ENCODE assay signal across 27 mouse cellular contexts in the genomic region with DNA sequence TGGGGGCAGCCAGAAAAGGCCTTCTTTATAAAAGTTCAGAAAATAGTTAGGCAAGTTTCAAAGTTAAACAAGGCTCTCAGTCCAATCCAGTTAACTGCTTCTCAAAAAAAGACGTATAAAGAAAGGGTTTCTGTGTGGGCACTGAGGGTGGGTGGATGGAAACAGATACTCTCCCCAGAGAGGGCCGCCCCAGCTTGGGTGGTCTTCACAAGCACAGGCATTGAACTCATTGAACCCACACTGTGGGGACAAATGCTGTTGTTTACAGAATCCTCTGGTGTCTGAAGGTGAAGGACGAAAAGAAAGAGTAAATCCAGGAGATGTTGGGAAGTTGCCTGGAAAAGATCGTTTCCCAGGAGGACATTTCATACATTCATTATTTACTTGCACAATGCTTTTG.
"Had no signal": no experiment of that assay in that cellular context is flagged by ENCODE, and none has a peak within 500 bp of the region (broad histone marks: within the 10 kb centered on the region; RNA-seq: fewer than 3 reads in every experiment).

No protein-coding gene starts in this region.

- DNase-seq: kidney, adult 11 months; kidney, adult 8-10 months; kidney, postnatal 10 days; kidney, postnatal 36 days; layer of hippocampus, postnatal 36 days; left cerebral cortex, postnatal 4 days; liver, postnatal 0 days; lung, postnatal 14 days; retina, postnatal 1 day; right cerebral cortex, postnatal 25 days; spleen, adult 18-20 months; thymus, adult 2 months; thymus, postnatal 14 days had no signal

- H3K4me1 ChIP-seq: kidney, embryonic 15.5 days; lung, embryonic 15.5 days; megakaryocyte, embryonic 14.5 days; stomach, embryonic 15.5 days had no signal

- H3K4me3 ChIP-seq: kidney, embryonic 15.5 days; left cerebral cortex, adult 2 months; limb, embryonic 12.5 days; limb, embryonic 15.5 days; lung, embryonic 15.5 days; megakaryocyte, embryonic 14.5 days; midbrain, embryonic 10.5 days; midbrain, embryonic 13.5 days; myocyte; neural tube, embryonic 13.5 days; stomach, embryonic 15.5 days had no signal

- H3K27ac ChIP-seq: kidney, embryonic 15.5 days; left cerebral cortex, adult 2 months; limb, embryonic 12.5 days; limb, embryonic 15.5 days; liver, embryonic 14.5 days; lung, embryonic 15.5 days; midbrain, embryonic 10.5 days; midbrain, embryonic 13.5 days; neural tube, embryonic 13.5 days; stomach, embryonic 15.5 days had no signal

- H3K27me3 ChIP-seq: kidney, embryonic 15.5 days; limb, embryonic 15.5 days; lung, embryonic 15.5 days; megakaryocyte, embryonic 14.5 days; midbrain, embryonic 13.5 days; neural tube, embryonic 13.5 days; stomach, embryonic 15.5 days had no signal

- ATAC-seq: liver, postnatal 0 days; midbrain, embryonic 13.5 days; midbrain, embryonic 16.5 days had no signal

- H3K4me2 ChIP-seq: kidney, embryonic 15.5 days; limb, embryonic 12.5 days; limb, embryonic 15.5 days; liver, embryonic 11.5 days; lung, embryonic 15.5 days; midbrain, embryonic 13.5 days; neural tube, embryonic 13.5 days; stomach, embryonic 15.5 days had no signal

- H3K36me3 ChIP-seq: kidney, embryonic 15.5 days; limb, embryonic 12.5 days; limb, embryonic 15.5 days; lung, embryonic 15.5 days; midbrain, embryonic 10.5 days; midbrain, embryonic 13.5 days; neural tube, embryonic 13.5 days; stomach, embryonic 15.5 days had no signal

- H3K9me3 ChIP-seq: kidney, embryonic 15.5 days; limb, embryonic 12.5 days; limb, embryonic 15.5 days; lung, embryonic 15.5 days; megakaryocyte, embryonic 14.5 days; midbrain, embryonic 10.5 days; midbrain, embryonic 13.5 days; neural tube, embryonic 13.5 days; stomach, embryonic 15.5 days had no signal

- H3K9ac ChIP-seq: kidney, embryonic 15.5 days; limb, embryonic 12.5 days; limb, embryonic 15.5 days; liver, embryonic 14.5 days; liver, postnatal 0 days; lung, embryonic 15.5 days; midbrain, embryonic 13.5 days; neural tube, embryonic 13.5 days; stomach, embryonic 15.5 days had no signal
